Mouse (Mus musculus): ENCODE measurements around the gene Inhbb. TPM values are rescaled to one million over a fixed set of nuclear protein-coding genes. Genes with fewer than 3 reads are reported as not detected.
A peak's percentile ranks its signal among the peaks of the same experiment; 100 is the strongest.

The Inhbb gene
- polyA plus RNA-seq, 1 experiment = 3.3 TPM

- H3K4me3 ChIP-seq (ENCODE audit: insufficient read depth, low read depth, low read length) = no peak overlapping the region
- no peak overlapping the region for H3K27ac ChIP-seq (replicated peaks; ENCODE audit: low read depth, low read length)
Measured at GRCm38 (mm10) chr1:119437401-119437800, 15.4 kb upstream of the Inhbb start.

GRCm38 (mm10) chr1:119424141-119424860 is 2.3 kb upstream of the Inhbb start:
- no peak overlapping the region for H3K4me3 ChIP-seq (ENCODE audit: insufficient read depth, low read depth, low read length)
- H3K27ac ChIP-seq (replicated peaks; ENCODE audit: low read depth, low read length) = no peak overlapping the region
- H3K4me1 ChIP-seq (ENCODE audit: control insufficient read depth, insufficient read depth, insufficient read length, low read length) = no peaks in the 10 kb centered on the region

More at GRCm38 (mm10) chr1:119437401-119437800, 15.4 kb upstream of the Inhbb start:
- H3K4me1 ChIP-seq (ENCODE audit: control insufficient read depth, insufficient read depth, insufficient read length, low read length) = no peaks in the 10 kb centered on the region

GRCm38 (mm10) chr1:119423510-119423909 is 1.5 kb upstream of the Inhbb start:
- no peak overlapping the region for H3K4me3 ChIP-seq (ENCODE audit: insufficient read depth, low read depth, low read length)
- no peaks in the 10 kb centered on the region for H3K4me1 ChIP-seq (ENCODE audit: control insufficient read depth, insufficient read depth, insufficient read length, low read length)
- no peak overlapping the region for H3K27ac ChIP-seq (replicated peaks; ENCODE audit: low read depth, low read length)

GRCm38 (mm10) chr1:119422460-119423015 is 490 bp upstream of the Inhbb start:
- H3K27ac ChIP-seq (replicated peaks; ENCODE audit: low read depth, low read length) = no peak overlapping the region
- no peaks in the 10 kb centered on the region for H3K4me1 ChIP-seq (ENCODE audit: control insufficient read depth, insufficient read depth, insufficient read length, low read length)
- H3K4me3 ChIP-seq (ENCODE audit: insufficient read depth, low read depth, low read length) = peak overlapping the region; percentile 63

- Histone ChIP-seq H3K27ac (replicated peaks; ENCODE audit: low read depth, low read length) (no peak overlapping the region), H3K4me3 (ENCODE audit: insufficient read depth, low read depth, low read length) (peak overlapping the region; percentile 63), H3K4me1 (ENCODE audit: control insufficient read depth, insufficient read depth, insufficient read length, low read length) (no peaks in the 10 kb centered on the region)
Measured at GRCm38 (mm10) chr1:119420984-119421575, 968 bp downstream of the Inhbb start.

GRCm38 (mm10) chr1:119420189-119420983 is 1.7 kb downstream of the Inhbb start:
- Histone ChIP-seq H3K27ac (replicated peaks; ENCODE audit: low read depth, low read length) (no peak overlapping the region), H3K4me1 (ENCODE audit: control insufficient read depth, insufficient read depth, insufficient read length, low read length) (no peaks in the 10 kb centered on the region), H3K4me3 (ENCODE audit: insufficient read depth, low read depth, low read length) (peak overlapping the region; percentile 55)

GRCm38 (mm10) chr1:119419151-119420105 is 2.6 kb downstream of the Inhbb start:
- H3K4me1 ChIP-seq (ENCODE audit: control insufficient read depth, insufficient read depth, insufficient read length, low read length) = no peaks in the 10 kb centered on the region
- H3K4me3 ChIP-seq (ENCODE audit: insufficient read depth, low read depth, low read length) = peak overlapping the region; percentile 55
- no peak overlapping the region for H3K27ac ChIP-seq (replicated peaks; ENCODE audit: low read depth, low read length)

GRCm38 (mm10) chr1:119417991-119418390 is 4.1 kb downstream of the Inhbb start:
- no peak overlapping the region for H3K27ac ChIP-seq (replicated peaks; ENCODE audit: low read depth, low read length)
- no peaks in the 10 kb centered on the region for H3K4me1 ChIP-seq (ENCODE audit: control insufficient read depth, insufficient read depth, insufficient read length, low read length)

GRCm38 (mm10) chr1:119417542-119417941 is 4.5 kb downstream of the Inhbb start:
- Histone ChIP-seq H3K27ac (replicated peaks; ENCODE audit: low read depth, low read length) (no peak overlapping the region), H3K4me3 (ENCODE audit: insufficient read depth, low read depth, low read length) (no peak overlapping the region), H3K4me1 (ENCODE audit: control insufficient read depth, insufficient read depth, insufficient read length, low read length) (no peaks in the 10 kb centered on the region)

More at GRCm38 (mm10) chr1:119417991-119418390, 4.1 kb downstream of the Inhbb start:
- no peak overlapping the region for H3K4me3 ChIP-seq (ENCODE audit: insufficient read depth, low read depth, low read length)

GRCm38 (mm10) chr1:119416610-119417009 is 5.4 kb downstream of the Inhbb start:
- Histone ChIP-seq H3K4me1 (ENCODE audit: control insufficient read depth, insufficient read depth, insufficient read length, low read length) (no peaks in the 10 kb centered on the region), H3K4me3 (ENCODE audit: insufficient read depth, low read depth, low read length) (no peak overlapping the region), H3K27ac (replicated peaks; ENCODE audit: low read depth, low read length) (no peak overlapping the region)

GRCm38 (mm10) chr1:119416177-119416576 is 5.9 kb downstream of the Inhbb start:
- no peak overlapping the region for H3K27ac ChIP-seq (replicated peaks; ENCODE audit: low read depth, low read length)
- no peaks in the 10 kb centered on the region for H3K4me1 ChIP-seq (ENCODE audit: control insufficient read depth, insufficient read depth, insufficient read length, low read length)
- no peak overlapping the region for H3K4me3 ChIP-seq (ENCODE audit: insufficient read depth, low read depth, low read length)

GRCm38 (mm10) chr1:119415151-119415550 is 6.9 kb downstream of the Inhbb start:
- H3K4me1 ChIP-seq (ENCODE audit: control insufficient read depth, insufficient read depth, insufficient read length, low read length) = no peaks in the 10 kb centered on the region
- H3K27ac ChIP-seq (replicated peaks; ENCODE audit: low read depth, low read length) = no peak overlapping the region
- no peak overlapping the region for H3K4me3 ChIP-seq (ENCODE audit: insufficient read depth, low read depth, low read length)

GRCm38 (mm10) chr1:119410661-119411060 is 11.4 kb downstream of the Inhbb start:
- no peaks in the 10 kb centered on the region for H3K4me1 ChIP-seq (ENCODE audit: control insufficient read depth, insufficient read depth, insufficient read length, low read length)
- H3K27ac ChIP-seq (replicated peaks; ENCODE audit: low read depth, low read length) = no peak overlapping the region
- H3K4me3 ChIP-seq (ENCODE audit: insufficient read depth, low read depth, low read length) = no peak overlapping the region

- Histone ChIP-seq H3K4me3 (ENCODE audit: insufficient read depth, low read depth, low read length) (no peak overlapping the region), H3K4me1 (ENCODE audit: control insufficient read depth, insufficient read depth, insufficient read length, low read length) (no peaks in the 10 kb centered on the region), H3K27ac (replicated peaks; ENCODE audit: low read depth, low read length) (no peak overlapping the region)
Measured at GRCm38 (mm10) chr1:119409599-119410168, 12.4 kb downstream of the Inhbb start.

All from brown adipose tissue, adult 24 weeks (tissue).